Mouse (Mus musculus) embryonic facial prominence, embryonic 15.5 days (tissue): Measurements from ENCODE around the gene Inpp5k. TPM values are rescaled to one million over a fixed set of nuclear protein-coding genes. Genes with fewer than 3 reads are reported as not detected.

Source experiments
- ATAC-seq: fragments of 200-750 bp; cut with Nextera tagmentation; 2 replicates; pipeline ENCODE4 v1.8.0; 2017; ENCODE audit warnings: low read depth, moderate TSS enrichment; ENCODE audit not compliant: insufficient number of reproducible peaks, low FRiP score, low TSS enrichment
- H3K27ac ChIP-seq: fragments of 300-500 bp; sonication (generic); replicated peaks from 2 replicates; pipeline ENCODE4 v1.5.1; 2015; ENCODE audit warnings: mild to moderate bottlenecking, inconsistent platforms
- H3K27me3 ChIP-seq: fragments of 300-500 bp; sonication (generic); 2 replicates; pipeline ENCODE4 v1.6.1; 2015; ENCODE audit warnings: inconsistent platforms
- H3K36me3 ChIP-seq: fragments of 300-500 bp; sonication (generic); 2 replicates; pipeline ENCODE4 v1.6.1; 2015; ENCODE audit warnings: mild to moderate bottlenecking, inconsistent platforms
- H3K4me1 ChIP-seq: fragments of 300-500 bp; sonication (generic); 2 replicates; pipeline ENCODE4 v1.6.1; 2015; ENCODE audit warnings: inconsistent platforms
- H3K4me2 ChIP-seq: fragments of 300-500 bp; sonication (generic); replicated peaks from 2 replicates; pipeline ENCODE4 v1.6.1; 2015; ENCODE audit warnings: mild to moderate bottlenecking, inconsistent platforms
- H3K4me3 ChIP-seq: fragments of 300-500 bp; sonication (generic); replicated peaks from 2 replicates; pipeline ENCODE4 v1.5.1; 2015; ENCODE audit warnings: mild to moderate bottlenecking, inconsistent platforms
- H3K9ac ChIP-seq: fragments of 300-500 bp; sonication (generic); 2 replicates; pipeline ENCODE4 v1.6.1; 2015; ENCODE audit warnings: inconsistent platforms
- H3K9me3 ChIP-seq: fragments of 300-500 bp; sonication (generic); replicated peaks from 2 replicates; pipeline ENCODE4 v1.6.1; 2016; ENCODE audit warnings: inconsistent platforms
- whole genome bisulfite sequencing: fragments of 180-500 bp; shearing (Covaris S2); methylation state at CpG from one replicate; pipeline ENCODE4 v1.1.7; 2015; 5-methylcytosine and 5-hydroxymethylcytosine counted together
- polyA plus RNA-seq: library from polyadenylated mRNA; unstranded; fragments of >200 nt; fragmentation: Nextera tagmentation; extraction: Ambion mirVana; gene quantifications from 2 replicates; pipeline ENCODE4 v1.2.1, GENCODE M21; 2015

Inpp5k gene
- polyA plus RNA-seq, 1 experiment from 2014 or later = 31.9 TPM

GRCm38 (mm10) chr11:75647681-75648211, 17.0 kb downstream of the Inpp5k start:
- H3K27me3 ChIP-seq = no peaks in the 10 kb centered on the region
- WGBS = 52% methylated on average over 6 of the region's 6 CpGs
- H3K4me1 ChIP-seq = peaks cover 38% of the 10 kb centered on the region
- no peaks in the 10 kb centered on the region for H3K9me3 ChIP-seq
- H3K4me3 ChIP-seq = no peak overlapping the region
- H3K9ac ChIP-seq = no peak overlapping the region
- H3K27ac ChIP-seq = peak overlapping the region; percentile 61
- peaks cover 2% of the 10 kb centered on the region; the same call in 1 of the 2 replicates for H3K36me3 ChIP-seq
- no peak overlapping the region for H3K4me2 ChIP-seq
- ATAC-seq = no peak

GRCm38 (mm10) chr11:75649155-75649561, 18.4 kb downstream of the Inpp5k start:
- H3K9me3 ChIP-seq = no peaks in the 10 kb centered on the region
- H3K27ac ChIP-seq = peak overlapping the region; percentile 61
- no peak overlapping the region for H3K4me3 ChIP-seq
- WGBS = 71% methylated on average over 4 of the region's 4 CpGs
- H3K36me3 ChIP-seq = peaks cover 2% of the 10 kb centered on the region; the same call in 1 of the 2 replicates
- peaks cover 52% of the 10 kb centered on the region for H3K4me1 ChIP-seq
- H3K4me2 ChIP-seq = no peak overlapping the region
- H3K9ac ChIP-seq = no peak overlapping the region
- no peak for ATAC-seq
- no peaks in the 10 kb centered on the region for H3K27me3 ChIP-seq

- Histone ChIP-seq H3K4me1 (peaks cover 64% of the 10 kb centered on the region), H3K27me3 (no peaks in the 10 kb centered on the region), H3K4me3 (peak within 1 kb of the TSS; percentile 59), H3K9ac (peak within 1 kb of the TSS; percentile 54; the same call in 1 of the 2 replicates), H3K4me2 (peak within 1 kb of the TSS; percentile 88), H3K36me3 (no peaks in the 10 kb centered on the region), H3K27ac (peak within 1 kb of the TSS; percentile 85), H3K9me3 (no peaks in the 10 kb centered on the region)
- 61% methylated on average over 7 of the region's 7 CpGs for WGBS
- ATAC-seq = no peak
Observed at GRCm38 (mm10) chr11:75650311-75650710, 19.5 kb downstream of the Inpp5k start, which contains the start of gene Myo1c. Gene Myo1c, plus strand, starts transcription at chr11:75650504.

- Histone ChIP-seq H3K9me3 (no peaks in the 10 kb centered on the region), H3K36me3 (no peaks in the 10 kb centered on the region), H3K27me3 (no peaks in the 10 kb centered on the region), H3K4me2 (peak overlapping the region; percentile 88), H3K9ac (peak overlapping the region; percentile 54; the same call in 1 of the 2 replicates), H3K4me1 (peaks cover 68% of the 10 kb centered on the region), H3K27ac (peak overlapping the region; percentile 28; the same call in 1 of the 2 replicates), H3K4me3 (peak overlapping the region; percentile 59)
- WGBS = 39% methylated on average over 13 of the region's 13 CpGs
- no peak for ATAC-seq
Observed at GRCm38 (mm10) chr11:75650958-75651425, 20.2 kb downstream of the Inpp5k start.

- Histone ChIP-seq H3K4me2 (peak overlapping the region; percentile 88), H3K27me3 (no peaks in the 10 kb centered on the region), H3K4me1 (peaks cover 75% of the 10 kb centered on the region), H3K27ac (peak overlapping the region; percentile 85), H3K9ac (peak overlapping the region; percentile 54), H3K9me3 (no peaks in the 10 kb centered on the region), H3K4me3 (peak overlapping the region; percentile 59), H3K36me3 (no peaks in the 10 kb centered on the region)
- ATAC-seq = peak; percentile 59
- under 1% methylated on average over 54 of the region's 54 CpGs for WGBS
Observed at GRCm38 (mm10) chr11:75651426-75652221, 20.8 kb downstream of the Inpp5k start.

GRCm38 (mm10) chr11:75652222-75652941, 21.6 kb downstream of the Inpp5k start:
- Histone ChIP-seq H3K36me3 (0 out of 2 replicates have a peak, but pooled peaks cover 4% of the 10 kb centered on the region), H3K27me3 (no peaks in the 10 kb centered on the region), H3K9me3 (no peaks in the 10 kb centered on the region), H3K9ac (no peak overlapping the region), H3K27ac (peak overlapping the region; percentile 85), H3K4me1 (peaks cover 77% of the 10 kb centered on the region), H3K4me3 (peak overlapping the region; percentile 59), H3K4me2 (peak overlapping the region; percentile 88)
- no peak for ATAC-seq
- 28% methylated on average over 20 of the region's 20 CpGs for WGBS

- Histone ChIP-seq H3K4me3 (peak overlapping the region; percentile 55), H3K36me3 (peaks cover 6% of the 10 kb centered on the region; the same call in 1 of the 2 replicates), H3K9me3 (no peaks in the 10 kb centered on the region), H3K9ac (peak overlapping the region; percentile 41; the same call in 1 of the 2 replicates), H3K4me1 (peaks cover 73% of the 10 kb centered on the region), H3K27me3 (no peaks in the 10 kb centered on the region), H3K27ac (peak overlapping the region; percentile 90), H3K4me2 (peak overlapping the region; percentile 88)
- 36% methylated on average over 14 of the region's 14 CpGs for WGBS
- no peak for ATAC-seq
Observed at GRCm38 (mm10) chr11:75652942-75653684, 22.3 kb downstream of the Inpp5k start.

- peak overlapping the region; percentile 88 for H3K4me2 ChIP-seq
- H3K9ac ChIP-seq = peak overlapping the region; percentile 41
- peak overlapping the region; percentile 55 for H3K4me3 ChIP-seq
- H3K27ac ChIP-seq = peak overlapping the region; percentile 90
- no peaks in the 10 kb centered on the region for H3K27me3 ChIP-seq
- H3K9me3 ChIP-seq = no peaks in the 10 kb centered on the region
- WGBS = under 1% methylated on average over 43 of the region's 45 CpGs
- peaks cover 14% of the 10 kb centered on the region for H3K36me3 ChIP-seq
- peaks cover 73% of the 10 kb centered on the region for H3K4me1 ChIP-seq
- peak; percentile 73 for ATAC-seq
Observed at GRCm38 (mm10) chr11:75653781-75654470, 23.1 kb downstream of the Inpp5k start.

GRCm38 (mm10) chr11:75654471-75655390, 23.9 kb downstream of the Inpp5k start:
- Histone ChIP-seq H3K4me2 (peak overlapping the region; percentile 88), H3K4me1 (peaks cover 73% of the 10 kb centered on the region), H3K27me3 (no peaks in the 10 kb centered on the region), H3K27ac (peak overlapping the region; percentile 90), H3K9ac (no peak overlapping the region), H3K36me3 (peaks cover 22% of the 10 kb centered on the region), H3K4me3 (peak overlapping the region; percentile 77), H3K9me3 (no peaks in the 10 kb centered on the region)
- WGBS = 40% methylated on average over 25 of the region's 25 CpGs
- ATAC-seq = no peak
